Mouse (Mus musculus): ENCODE measurements at regions not wholly inside any gene's neighbourhood (a gene's known extent, or its start where the extent isn't known, plus 50 kb on each side); places are given as distances from the start of the nearest gene placed in this dataset.

DNA sequence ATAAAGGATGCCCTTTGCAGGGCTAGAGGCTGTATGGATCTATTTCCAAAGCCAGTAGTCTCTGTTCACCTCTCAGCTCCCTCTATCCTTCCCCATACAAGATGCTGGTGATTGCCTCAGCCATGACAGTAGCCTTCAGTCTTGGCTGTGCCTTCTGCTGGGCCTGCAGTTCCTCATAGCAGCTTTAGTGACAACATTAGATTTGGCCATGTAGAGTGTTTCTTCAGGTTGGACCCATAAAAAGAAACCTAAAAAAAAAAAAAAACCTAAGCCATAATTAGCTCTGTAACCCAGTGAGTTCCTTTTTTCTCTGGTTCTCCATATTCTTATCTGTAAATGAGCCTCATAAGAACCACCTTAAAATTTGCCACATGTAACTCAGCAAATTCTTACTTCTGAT, 319.6 kb upstream of the Npvf start:
- no peak for DNase-seq

DNA sequence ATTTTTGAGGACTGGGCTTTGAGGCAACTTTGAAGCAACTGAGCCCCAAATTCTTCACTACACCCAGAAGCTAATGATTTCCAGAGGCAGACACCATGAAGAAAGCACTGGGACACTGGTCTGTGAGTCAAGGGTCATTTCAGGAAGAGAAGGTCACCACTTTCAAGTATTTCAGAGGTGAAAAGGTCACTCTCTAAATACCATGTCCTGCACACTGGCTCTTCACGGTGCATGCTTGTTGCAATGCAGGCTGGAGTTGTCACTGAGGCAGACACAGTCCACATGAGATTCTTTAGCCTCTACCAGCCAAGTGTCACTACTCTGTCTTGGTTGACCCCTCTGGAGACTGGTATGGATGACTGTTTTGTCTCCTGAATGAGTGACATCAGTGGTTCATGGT, 320.7 kb upstream of the Npvf start:
- no peak for DNase-seq

DNA sequence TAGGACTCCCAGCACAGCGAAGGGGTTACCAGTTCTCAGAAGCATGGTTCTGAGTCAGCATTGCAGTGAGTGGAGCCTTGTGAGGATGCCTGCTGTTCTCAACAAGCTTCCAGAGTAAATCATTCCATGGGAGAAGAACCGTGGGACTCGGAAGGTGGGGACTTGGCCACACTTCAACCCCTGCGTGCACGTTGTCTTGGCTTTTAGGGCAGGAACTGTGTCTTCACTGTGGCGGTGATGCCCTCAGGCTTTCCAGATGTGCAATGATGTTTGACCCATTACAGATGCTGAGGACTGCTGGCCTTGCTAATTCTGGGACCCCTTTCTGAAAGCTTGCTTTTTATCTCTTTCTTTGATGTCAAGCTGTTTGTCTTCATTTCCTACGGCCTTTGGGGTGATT, 322.7 kb upstream of the Npvf start:
- no peak for DNase-seq

DNA sequence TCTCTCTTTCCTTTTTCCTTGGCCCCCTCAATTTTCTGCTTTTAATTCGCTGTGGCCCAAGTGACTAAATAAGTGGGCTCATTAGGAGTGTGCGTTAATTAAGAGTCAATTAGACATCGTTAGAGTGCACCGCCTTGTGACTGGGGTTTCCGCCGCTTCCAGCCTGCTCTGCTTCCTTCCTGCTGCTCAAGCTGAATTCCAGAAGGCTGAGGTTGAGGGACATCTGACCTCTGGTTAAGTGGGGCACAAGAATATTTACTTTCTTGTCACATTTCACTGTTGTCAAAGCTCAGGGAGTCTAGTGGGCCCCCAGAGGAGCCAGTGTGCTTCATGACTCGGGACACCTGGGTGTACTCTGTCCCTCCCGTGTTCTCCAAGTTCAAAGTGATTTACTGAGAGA, 323.1 kb upstream of the Npvf start:
- DNase-seq, result no peak

DNA sequence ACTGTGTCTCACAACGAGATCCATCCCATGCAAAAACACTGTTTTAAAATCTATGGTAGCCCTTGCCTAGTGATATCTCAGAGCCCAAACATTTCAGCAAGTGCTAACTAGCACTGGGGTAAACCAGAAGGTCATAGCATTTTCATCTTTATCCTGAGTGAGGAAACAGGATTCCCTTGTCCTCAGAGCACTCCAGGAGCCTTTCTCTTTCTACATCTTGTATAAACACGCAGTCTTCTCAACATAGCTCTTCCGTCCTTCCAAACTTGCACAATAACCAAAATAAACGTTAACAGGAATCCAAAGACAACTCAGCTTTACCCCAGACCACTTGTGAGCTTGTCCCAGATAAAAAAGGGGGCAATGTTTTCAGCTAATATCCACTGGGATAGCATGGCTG, 323.8 kb upstream of the Npvf start:
- DNase-seq, result no peak

DNA sequence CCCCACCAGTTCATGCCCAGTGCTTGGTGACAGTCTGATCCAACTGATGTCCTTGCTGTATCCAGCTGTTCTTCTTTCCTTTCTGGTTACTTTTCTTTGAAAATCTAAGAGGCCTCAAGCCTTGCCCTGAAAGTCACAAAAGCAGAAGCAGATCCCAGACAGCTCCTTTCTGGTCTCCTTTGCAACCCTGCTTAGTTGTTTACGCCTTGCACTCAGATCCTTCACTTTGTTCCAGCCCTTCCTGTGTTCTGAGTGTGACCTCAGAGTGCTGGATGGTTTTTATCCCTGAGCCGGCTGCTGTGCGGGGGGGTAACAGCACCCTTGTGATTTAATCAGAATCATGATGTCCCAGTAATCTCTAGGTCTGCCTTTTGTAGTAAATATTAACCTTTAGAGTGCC, 324.3 kb upstream of the Npvf start:
- DNase-seq, result no peak

DNA sequence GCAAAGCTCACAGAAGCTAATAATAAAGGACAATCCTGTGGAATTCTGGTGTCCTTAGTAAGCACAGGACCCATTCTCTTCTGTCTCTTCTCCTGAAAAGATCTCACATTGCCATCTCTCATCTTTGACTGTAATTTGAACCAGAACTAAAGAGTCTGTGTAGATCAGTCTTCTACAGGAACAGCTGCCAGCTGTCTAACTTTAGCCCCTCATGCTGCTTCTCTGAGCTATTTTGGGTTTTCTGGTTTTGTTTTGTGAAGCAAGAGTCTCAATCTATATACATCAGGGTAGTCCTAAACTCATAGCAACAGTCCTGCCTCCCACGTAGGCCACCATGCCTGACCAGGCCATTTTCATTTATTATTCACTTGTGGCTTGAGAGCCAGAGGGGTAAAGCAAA, 325.5 kb upstream of the Npvf start:
- no peak for DNase-seq

DNA sequence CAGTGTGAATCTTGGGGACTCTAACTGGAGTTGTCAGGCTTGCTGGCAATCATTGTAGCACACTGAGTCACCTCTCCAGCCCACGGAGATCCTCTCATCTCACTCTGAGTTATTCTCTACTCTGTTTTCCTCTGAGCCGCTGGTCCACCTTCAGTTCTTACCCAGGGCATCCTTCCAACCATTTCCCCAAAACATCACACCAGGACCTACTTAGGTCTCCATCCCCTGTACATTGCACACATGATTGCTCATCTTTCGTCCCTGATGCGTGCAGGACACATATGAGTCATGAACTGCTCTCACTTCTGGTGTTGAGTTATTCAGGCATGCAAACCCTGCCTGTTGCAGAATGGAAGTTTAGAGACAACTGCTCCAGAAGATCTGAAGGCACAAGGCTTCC, 326.1 kb upstream of the Npvf start:
- DNase-seq, result no peak

DNA sequence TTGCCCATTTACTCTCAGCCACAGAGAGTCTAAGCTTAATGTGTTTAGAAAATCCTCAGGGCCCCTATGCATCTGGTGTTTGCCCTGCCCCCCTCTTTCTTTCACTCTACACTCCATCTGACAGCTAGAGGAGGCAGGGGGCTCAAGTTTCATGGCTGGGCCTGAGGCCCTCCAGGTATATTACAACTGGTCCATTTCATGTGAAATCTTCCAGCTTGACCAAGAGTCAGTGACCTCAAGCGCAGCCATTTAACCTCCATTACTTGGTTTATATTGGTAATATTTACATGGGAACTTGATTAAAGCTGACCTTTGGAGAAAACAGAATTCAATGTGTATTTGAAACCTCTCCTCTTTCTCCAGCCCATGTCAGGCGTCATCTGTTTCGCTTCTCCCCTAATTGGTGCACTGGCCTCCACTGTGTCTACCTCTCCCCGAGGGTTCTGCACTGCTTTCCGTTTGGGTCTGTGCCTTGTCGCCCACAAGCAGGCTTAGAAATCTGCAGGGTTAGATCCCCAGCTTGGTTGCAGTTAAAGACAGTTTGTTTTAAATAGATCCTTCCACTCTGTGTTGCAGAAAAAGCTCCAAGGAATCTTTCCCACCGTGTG, 327.6 kb upstream of the Npvf start:
- DNase-seq, result no peak

DNA sequence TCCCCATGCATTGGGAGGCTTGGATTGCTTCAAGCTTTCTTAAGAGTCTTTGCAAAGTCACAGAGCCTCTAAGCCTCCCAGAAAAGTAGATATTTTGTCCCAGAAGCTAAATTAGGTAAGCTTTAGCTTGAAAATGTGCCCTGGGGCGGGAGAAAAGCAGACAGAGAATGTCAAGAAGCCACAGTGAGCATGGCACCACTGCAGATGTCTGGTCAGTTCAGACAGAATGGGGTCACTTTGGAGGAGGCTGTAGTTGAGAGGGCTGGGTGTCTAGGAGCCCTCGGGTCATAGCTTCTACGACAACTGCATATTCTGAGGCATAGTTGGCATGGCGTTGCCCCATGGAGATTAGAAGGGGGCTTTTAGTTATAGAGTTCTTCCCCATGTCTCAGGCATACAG, 328.6 kb upstream of the Npvf start:
- DNase-seq, result no peak

DNA sequence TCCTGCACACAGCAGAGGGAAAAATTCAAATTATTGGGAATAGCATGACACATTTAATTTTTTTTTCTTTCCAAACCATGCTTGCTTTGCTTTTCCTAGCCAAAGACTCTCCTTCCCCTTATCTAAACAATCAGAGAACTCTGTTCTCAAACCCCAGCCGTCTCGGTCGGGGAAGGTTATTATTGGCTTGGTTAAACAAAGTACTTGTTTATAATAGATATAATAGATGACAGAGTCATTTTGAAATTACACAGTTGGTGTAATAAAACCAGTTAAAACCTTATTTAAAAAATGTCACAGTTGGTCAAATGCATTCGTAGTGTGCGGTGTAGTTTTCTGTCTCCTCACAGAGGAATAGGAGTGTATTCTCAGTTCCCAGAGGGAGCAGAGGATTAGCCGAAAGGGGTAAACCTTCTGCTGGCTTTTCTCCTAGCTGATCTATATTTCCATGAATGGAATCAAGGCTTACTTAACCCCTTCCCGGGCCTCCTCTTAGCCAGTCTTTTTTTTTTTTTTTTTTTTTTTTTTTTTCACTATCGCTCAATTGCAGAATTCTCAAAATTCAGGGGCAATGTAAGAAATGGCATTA, 329.4 kb upstream of the Npvf start:
- no peak for DNase-seq

DNA sequence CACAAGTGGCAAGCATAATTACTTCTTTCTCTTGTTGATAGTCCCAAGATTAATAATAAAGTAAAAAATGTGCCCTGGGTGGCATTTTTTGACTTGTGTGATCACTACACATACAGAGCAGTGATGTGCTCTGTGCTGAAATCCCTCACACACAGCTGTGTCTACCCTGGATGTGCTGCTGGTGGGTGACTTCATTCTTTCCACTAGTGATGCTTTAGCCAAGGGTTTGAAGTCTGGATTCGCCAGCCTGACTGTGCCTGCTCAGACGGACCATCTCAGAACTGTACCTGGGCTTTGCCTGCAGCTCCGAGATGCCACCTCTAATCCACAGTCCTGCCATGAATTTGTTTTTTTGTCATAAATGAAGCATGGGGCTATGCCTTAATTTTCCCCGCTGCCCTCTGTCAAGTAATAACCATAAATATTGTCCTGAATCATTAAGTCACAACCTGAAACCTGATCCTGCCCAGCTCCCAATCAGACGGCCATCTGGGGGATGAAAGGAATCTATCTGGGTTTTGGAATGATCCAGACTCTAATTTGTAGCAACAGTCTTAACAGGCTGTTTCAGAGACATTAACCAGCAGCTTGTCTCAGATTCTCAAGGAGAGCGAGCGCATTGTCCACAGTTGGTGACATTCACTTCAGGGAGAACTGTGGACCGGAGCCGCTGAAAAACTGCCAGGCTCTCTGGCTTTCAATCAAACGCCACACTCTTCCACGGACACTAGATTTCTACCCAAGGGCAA, 330.1 kb upstream of the Npvf start:
- DNase-seq, result no peak

DNA sequence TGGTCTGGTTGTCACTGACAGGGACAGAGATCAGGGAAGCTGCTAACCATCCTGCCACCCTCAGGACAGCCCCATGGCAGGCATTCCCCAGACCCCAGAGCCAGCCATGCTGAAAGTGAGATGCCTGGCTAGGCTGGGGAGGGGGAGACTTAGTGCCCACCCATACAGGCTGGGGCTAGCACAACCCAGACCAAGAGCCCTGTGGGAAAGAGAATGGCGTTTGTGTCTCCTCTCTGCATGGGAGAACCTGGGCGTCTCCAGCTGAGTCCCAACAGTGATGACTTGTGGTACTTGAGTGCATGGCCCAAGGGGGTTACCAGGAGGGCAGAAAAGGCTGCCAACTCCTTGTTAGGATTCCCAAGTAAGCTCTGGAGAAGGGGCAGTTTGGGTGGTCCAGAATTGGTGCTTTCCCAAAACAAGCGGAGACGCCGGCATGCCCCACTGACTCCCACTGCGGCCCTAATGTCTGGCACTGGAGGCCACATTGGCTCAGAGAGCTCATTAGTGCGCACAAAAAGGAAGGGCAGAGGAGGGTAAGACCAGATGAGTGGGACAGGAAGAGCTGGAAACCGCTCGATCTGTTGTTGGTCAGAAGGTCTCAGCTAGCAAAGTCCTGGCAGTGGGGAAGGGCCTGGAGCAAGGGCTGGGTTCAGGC, 332.2 kb upstream of the Npvf start:
- DNase-seq, result no peak

DNA sequence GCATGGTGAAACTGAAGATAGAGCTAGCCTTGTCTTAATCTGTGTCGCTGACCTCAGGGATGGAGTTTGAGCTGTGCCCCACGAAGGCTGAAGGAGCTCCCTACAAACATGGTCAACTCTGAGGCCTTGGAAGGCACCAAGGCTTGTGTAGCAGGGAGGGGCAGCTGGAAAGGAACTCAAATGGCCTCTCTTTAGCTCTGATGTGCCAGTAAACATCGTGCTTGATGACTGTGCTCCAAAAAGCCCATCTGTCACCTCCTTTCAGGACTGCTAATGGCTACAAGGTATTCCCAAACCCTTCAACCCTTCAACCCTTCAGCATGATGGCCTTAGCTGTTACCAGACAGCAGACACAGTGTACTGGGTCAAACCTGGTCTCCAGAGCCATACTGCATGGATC, 334.3 kb upstream of the Npvf start:
- DNase-seq, result no peak

DNA sequence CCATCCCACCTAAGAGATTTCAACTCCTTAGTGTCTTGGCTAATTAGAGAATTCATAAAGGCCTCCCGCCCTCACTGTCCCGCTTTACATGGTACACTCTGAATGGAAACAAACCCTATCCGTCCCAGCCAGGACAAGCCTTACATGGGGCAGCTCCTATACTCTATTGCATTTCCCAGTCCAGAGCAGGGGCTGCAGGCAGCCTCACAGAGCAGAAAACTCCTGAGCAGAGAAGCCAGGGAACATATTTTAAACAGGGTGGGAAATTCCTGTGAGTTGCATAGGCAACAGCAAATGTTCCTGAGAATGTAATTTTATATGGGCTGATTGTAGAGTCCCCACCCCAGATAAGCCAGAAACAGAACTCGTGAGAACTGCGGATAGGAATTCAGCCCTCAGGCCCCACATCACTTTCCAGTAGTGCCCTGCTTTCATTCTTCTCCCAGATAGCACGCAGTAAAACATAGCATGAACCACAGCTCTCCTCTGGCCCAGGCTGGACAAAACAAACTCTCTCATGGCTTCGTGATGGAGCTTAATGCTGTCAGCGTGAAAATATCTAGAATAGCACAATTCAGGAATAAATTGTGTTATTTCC, 337.4 kb upstream of the Npvf start:
- no peak for DNase-seq

DNA sequence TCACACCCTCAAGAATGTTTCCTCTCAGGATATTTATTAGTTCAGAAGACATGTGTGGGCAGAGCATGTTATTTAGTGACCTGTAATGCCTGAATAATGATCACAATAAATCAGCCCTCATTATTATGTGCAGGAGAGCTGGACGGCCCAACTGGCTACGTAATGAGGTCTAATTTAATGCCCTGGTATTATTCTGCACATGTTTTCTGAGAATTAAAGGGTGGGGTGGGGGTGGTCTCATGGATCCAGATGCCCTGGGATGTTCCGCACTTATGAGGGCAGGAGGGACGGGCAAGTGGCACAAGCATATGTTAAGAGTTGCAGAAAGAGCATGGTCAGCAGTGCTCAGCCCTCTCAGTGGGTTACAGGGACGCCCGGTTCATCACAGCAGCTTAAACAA, 339.7 kb upstream of the Npvf start:
- DNase-seq, result no peak

DNA sequence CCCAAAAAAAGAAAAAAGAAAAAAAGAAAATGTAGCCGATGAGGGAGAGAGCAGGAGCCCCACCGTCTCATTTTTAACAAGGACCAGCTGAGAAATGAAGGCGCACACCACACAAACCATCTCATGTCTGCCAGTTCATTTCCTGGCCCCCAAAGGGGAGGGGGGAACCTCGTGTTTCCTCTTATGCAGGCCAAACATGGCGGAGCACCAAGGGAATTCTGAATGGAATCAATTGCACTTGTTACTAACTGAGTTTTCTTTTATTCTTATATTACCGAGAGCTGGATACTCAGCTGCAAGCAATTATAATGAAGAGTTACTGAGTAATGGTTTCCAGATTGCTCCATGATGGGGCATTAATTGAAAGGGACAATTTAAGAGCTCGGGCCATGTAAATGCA, 348.5 kb upstream of the Npvf start:
- no peak for DNase-seq

DNA sequence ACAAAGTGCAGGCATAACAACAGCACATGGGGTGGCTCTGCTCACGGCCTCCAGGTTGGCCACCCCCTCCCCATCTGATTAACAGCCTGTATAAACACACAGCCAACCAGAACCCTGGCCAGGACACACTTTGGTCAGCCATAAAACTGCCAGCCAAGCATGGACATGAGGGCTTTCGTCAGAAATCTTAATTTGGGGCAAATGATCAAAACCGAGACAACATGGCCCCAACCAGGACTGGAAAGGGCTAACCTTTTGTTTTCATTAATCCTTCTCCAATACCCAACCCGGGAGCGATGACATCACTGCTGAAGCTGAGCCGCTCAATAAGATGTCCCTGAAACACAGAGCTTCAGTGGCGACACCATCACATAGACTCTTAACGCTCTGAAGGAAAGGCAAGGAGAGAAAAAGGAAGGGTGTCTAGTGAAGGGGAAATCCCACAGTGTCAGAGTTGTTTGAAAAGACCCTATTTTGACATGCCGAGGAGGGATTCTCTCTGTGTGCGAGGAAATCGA, 351.9 kb upstream of the Npvf start:
- no peak for DNase-seq

DNA sequence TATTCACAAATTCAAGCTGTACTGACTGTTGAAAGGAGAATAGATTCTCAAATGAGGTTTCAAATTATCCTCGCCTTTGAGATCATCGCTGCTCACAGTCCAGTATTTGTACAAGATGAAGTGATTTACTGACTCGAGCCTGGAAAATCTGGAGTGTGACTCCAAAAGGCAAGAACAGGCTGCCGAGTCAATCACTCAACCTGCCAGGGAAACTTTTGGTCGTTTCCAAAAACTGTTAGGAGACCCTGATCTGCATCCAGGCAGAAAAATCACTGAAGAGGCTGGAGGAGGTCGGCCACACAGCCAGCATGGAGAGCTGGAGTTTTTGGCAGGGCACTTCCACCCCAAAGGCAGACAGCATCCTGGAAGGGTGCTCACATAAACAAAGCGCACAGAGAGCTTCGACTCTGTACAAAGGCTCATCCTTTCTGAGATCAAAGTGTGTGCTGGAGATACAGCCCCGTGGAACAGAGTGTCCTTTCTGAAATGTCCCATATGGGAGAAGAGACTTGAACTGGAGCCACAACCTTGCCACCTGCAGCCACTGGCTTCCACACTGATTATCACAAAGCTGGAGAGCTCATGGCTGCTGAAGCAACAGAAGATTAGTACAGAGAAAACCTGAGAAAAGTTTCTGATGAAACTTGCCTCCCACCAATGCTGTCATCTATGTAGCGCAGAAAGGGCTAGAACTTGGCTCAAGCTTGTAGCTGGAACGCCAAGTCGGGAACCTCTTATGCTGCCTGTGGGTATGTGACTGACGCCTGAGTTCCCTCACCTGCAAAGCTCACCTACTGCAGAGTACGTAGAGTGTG, 355.5 kb upstream of the Npvf start:
- no peak for DNase-seq

DNA sequence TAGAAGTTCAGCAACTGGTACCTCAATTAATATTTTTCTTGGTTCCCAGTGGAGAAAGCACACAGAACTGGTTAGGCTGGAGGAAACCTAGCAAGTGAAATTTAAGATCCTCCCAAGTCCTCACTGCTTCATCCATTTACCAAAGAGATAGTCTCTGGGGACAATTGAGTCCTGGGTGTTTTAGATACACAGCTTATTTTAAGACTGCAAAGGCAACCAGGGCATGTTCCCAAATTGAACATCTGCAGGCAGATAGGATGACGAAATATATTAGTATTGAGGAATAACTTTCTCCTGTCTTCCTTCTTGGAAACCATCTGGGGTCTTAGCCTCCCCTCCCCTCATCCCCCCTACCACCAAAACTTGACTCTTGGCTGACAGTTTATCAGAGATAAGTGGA, 356.3 kb upstream of the Npvf start:
- no peak for DNase-seq

DNA sequence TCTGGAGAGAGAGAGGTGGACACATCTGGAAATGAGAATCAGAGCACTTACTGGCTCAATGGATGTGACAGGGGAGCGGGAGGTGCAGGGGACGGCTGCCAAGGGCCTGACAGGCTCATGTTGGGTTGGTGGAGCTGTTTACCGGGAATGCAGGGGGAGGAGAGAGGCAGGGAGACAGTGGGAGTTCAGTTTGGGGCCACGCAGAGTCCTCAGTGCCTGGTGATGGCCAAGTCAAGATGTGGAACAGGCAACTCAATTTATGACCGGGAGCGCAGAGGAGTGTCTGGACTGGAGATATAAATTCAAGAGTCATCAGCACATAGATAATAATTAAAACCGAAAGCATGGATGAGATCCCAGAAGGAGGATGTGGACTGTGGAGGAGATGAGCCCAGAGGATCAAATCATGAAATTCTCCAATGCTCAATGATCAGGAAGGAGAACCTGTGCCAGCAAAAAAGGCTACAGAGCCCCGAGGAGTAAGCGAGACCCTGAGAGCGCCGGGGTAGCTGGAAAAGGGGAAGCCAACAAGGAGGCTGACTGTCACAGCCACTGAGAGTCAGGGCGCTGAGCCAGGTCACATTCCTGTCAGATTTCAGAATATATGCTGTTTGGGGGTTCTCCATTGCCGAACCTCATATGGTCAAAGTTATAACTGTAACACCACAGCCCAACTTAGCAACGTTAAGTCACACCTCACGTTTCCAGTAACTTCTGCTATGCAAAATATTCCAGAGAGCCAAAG, 358.0 kb upstream of the Npvf start:
- DNase-seq, result no peak

DNA sequence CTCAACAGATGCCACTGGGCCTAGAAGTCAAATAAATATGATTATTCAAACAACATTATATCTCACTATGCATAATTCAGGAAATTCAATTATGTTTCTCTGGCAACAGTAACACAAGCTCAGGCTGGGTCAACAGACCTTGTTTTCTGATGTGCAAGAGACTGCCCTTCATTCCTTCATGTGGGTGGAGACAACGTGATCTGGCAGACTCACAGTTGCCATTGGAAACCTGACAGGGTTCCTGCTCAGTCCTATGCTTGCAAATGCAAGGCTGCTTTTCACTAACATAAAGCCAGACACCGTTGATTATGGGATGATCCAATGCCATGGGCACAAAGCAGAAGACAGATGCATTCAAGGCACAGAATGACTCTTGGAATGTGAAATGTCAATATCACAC, 361.5 kb upstream of the Npvf start:
- no peak for DNase-seq
